Mouse (Mus musculus): ENCODE measurements at regions not wholly inside any gene's neighbourhood (a gene's known extent, or its start where the extent isn't known, plus 50 kb on each side); places are given as distances from the start of the nearest gene placed in this dataset.
"Not testable (repeated sequence)": the region's sequence is repeated elsewhere in the genome, so short reads cannot be mapped to it uniquely, and the experiment has no call there.

GRCm38 (mm10) chr17:14144082-14144481, 60.0 kb downstream of the Dact2 start:
- no peak for DNase-seq

GRCm38 (mm10) chr17:14141669-14142068, 62.4 kb downstream of the Dact2 start:
- no peak for DNase-seq

GRCm38 (mm10) chr17:14140266-14140665, 63.8 kb downstream of the Dact2 start:
- no peak for DNase-seq

GRCm38 (mm10) chr17:14138941-14139340, 65.2 kb downstream of the Dact2 start:
- DNase-seq, result no peak

GRCm38 (mm10) chr17:14136702-14137315, 67.3 kb downstream of the Dact2 start:
- DNase-seq, result peak; percentile 78

GRCm38 (mm10) chr17:14134604-14135003, 69.5 kb downstream of the Dact2 start:
- DNase-seq, result no peak

GRCm38 (mm10) chr17:14133986-14134385, 70.1 kb downstream of the Dact2 start:
- no peak for DNase-seq

- not testable (repeated sequence) for DNase-seq
These were observed 67.7 kb upstream of the Gm7358 start for GRCm38 (mm10) chr17:14127031-14127430.

- no peak for DNase-seq
These were observed 59.5 kb upstream of the Gm7358 start for GRCm38 (mm10) chr17:14118863-14119262.

GRCm38 (mm10) chr17:14116223-14116622, 56.9 kb upstream of the Gm7358 start:
- no peak for DNase-seq

GRCm38 (mm10) chr17:14114856-14115255, 55.5 kb upstream of the Gm7358 start:
- no peak for DNase-seq

- not testable (repeated sequence) for DNase-seq
These were observed 52.4 kb upstream of the Gm7358 start for GRCm38 (mm10) chr17:14111692-14112091.

All from thymus, postnatal 4 days (tissue).